Mouse (Mus musculus) adrenal gland, postnatal 25 days (tissue): ENCODE data around the gene S100a16. TPM values are rescaled to one million over a fixed set of nuclear protein-coding genes. Genes with fewer than 3 reads are reported as not detected.

ENCODE experiments used
- DNase-seq: peaks from one replicate; pipeline ENCODE4 v3.0.0; 2021; ENCODE audit warnings: mixed read lengths
- total RNA-seq: library from RNA; stranded (reverse); gene quantifications from 2 replicates; pipeline ENCODE4 v1.2.3, GENCODE M21; 2021

S100a16 gene
- total RNA-seq, 1 experiment from 2014 or later: 52.1 TPM

DNA sequence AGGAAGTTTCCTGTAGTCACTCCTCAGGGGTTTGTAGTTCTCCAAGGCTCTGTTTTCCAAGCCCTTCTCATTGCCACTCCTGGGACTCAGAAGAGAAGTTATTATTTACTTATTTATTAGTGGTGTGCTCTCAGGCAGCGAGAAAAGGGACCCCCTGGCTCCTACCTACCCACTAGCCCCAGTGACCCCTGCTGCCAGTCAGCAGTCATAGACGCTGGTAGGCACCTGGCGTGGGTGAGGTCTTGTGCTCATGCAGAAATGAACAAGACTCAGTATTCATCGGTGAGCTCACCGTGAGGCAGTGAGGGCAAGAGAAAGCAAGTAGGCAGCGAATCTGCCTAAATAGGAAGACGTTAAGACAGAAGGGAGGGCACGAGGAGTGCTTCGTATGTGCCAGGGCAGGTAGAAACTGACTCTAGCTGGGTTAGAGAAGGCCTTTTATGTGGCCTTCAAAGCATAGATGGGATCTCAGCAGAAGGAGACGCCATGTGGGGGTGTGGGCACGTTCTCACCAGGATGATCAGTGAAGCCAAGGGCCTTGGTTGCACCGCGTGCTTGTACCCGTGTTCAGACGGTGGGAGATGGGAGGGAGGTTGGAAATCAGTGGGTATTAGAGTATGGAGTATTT lies 49.1 kb downstream of the S100a16 start:
- no peak for DNase-seq

DNA sequence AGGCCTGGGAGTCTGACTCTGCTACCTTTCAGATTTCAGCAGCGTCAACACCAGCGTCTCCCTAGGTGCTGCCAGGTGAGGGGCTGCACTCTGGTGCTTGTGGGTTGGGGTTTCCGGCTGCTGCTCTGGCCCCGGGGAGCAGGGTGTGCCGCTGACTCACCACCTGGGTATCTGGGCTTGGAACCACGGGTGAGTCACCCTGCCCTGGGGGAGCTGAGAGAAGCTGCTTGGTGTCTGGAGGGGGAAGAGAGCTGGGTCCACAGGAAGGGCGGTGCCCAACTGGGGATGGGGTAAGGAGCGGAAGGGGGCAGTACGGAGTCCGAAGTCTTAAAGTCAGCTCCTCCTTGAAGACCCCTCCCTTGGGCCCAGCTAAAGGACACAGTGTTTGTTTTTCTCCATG lies 49.9 kb downstream of the S100a16 start:
- DNase-seq: peak; percentile 86

DNA sequence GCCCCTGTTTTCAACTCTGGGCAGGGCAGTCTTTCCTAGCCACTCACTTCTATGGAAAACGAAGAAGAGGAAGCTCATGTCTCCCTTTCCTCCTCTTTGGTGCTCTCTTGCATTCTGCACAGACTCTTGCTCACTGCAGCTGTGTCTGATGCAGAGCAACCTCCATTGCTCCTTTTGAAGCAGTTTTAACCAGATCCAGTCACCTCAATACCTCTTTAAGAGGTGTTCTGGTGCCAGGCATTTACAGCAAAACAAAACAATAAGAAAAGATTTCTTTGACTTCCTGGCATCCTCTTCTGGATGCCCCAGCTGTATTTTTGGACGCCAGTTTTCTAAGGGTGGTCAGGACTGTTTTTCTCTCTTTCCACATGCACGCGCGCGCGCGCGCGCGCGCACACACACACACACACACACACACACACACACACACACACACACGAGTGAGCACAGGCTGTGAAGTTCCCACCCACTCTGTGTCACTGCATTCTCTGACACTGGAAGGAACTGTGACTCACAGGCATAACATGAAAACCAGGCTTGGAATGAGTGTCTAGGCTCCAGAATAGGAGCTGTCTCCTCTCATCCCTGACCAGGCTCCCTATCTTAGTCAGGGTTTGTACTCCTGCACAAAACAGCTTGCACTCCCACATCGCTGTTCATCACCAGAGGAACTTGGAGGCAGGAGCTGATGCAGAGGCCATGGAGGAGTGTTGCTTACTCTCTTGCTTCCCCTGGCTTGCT lies 50.5 kb downstream of the S100a16 start:
- DNase-seq: no peak

DNA sequence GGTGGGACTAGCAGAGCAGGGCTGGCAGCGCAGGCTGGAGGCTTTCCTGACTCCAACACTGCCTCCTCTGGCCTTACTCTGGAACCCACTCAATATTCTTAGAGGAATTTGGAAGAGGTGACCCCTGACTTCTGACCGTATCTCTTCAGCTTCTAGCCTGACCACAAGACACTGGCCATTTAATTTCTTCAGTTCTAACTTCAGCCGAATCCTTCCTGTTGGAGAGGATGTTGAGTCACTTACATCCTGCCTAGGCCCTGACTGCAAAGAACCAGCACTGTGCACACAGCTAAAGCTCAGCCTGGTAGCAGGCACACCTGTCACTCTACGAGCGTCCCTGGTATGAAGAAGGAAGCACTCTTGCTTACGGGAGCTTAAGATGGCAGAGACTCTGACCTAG lies 52.3 kb downstream of the S100a16 start:
- no peak for DNase-seq

DNA sequence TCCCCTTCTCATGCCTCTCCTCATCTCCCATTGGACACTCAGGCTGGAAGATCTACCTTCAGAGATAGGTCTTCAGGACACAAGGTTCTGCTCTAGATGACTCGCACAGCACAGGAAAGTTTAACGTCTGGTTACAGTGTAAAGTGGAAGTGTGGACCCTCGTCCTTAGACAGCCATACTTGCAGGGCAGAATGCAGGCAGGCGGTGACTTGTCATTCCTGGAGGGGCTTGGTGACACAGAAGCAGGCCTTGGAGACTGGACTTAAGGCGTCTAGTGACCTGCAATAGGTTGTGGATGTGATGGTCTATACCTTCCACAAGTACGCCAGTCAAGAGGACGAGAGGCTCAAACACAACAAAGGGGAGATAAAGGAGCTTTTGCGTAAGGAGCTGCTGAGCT lies 52.9 kb downstream of the S100a16 start, which contains the start of gene S100a2:
Gene S100a2 (plus strand): TSS at position 301 of the 400 bp plus-strand sequence.
- no peak for DNase-seq

Other genes with a start within 250 kb of the S100a16 start
- 76.8 and 78.1 TPM in 2 replicates for gene Gatad2b, start 244.1 kb upstream of the S100a16 start, total RNA-seq
- 130 and 146 TPM in 2 replicates for gene Slc27a3, start 147.3 kb upstream of the S100a16 start, total RNA-seq
- gene Ints3, start 103.6 kb upstream of the S100a16 start, total RNA-seq: 91.2 and 92.3 TPM in 2 replicates
- 224 and 269 TPM in 2 replicates for gene Npr1, start 71.4 kb upstream of the S100a16 start, total RNA-seq
- 65.6 and 65.7 TPM in 2 replicates for gene Ilf2, start 61.1 kb upstream of the S100a16 start, total RNA-seq
- 67.2 and 74.0 TPM in 2 replicates for gene Snapin, start 46.2 kb upstream of the S100a16 start, total RNA-seq
- 115 and 124 TPM in 2 replicates for gene Chtop, start 27.8 kb upstream of the S100a16 start, total RNA-seq
- gene S100a1, start 22.9 kb upstream of the S100a16 start, total RNA-seq: 108 and 131 TPM in 2 replicates
- 28.8 and 41.1 TPM in 2 replicates for gene S100a13, start 22.8 kb upstream of the S100a16 start, total RNA-seq
- 0.52 and 0.95 TPM in 2 replicates for gene S100a14, start 10.4 kb upstream of the S100a16 start, total RNA-seq
- not detected in 2 replicates for gene S100a3, start 23.3 kb downstream of the S100a16 start, total RNA-seq
- gene S100a2, start 53.0 kb downstream of the S100a16 start, total RNA-seq: not detected in 2 replicates
- not detected in 2 replicates for gene Gm42674, start 64.7 kb downstream of the S100a16 start, total RNA-seq
- gene S100a4, start 66.5 kb downstream of the S100a16 start, total RNA-seq: 7.3 and 11.2 TPM in 2 replicates
- gene S100a5, start 71.3 kb downstream of the S100a16 start, total RNA-seq: not detected in 2 replicates
- gene S100a6, start 75.6 kb downstream of the S100a16 start, total RNA-seq: 14.2 and 31.3 TPM in 2 replicates
- 0.33 TPM in 1 of 2 replicates, not detected in the other for gene S100a7a, start 116.8 kb downstream of the S100a16 start, total RNA-seq
- gene S100a8, start 131.7 kb downstream of the S100a16 start, total RNA-seq: 0.76 TPM in 1 of 2 replicates, not detected in the other
- 0.91 TPM in 1 of 2 replicates, not detected in the other for gene S100a9, start 158.5 kb downstream of the S100a16 start, total RNA-seq
- not detected in 2 replicates for gene Pglyrp4, start 189.7 kb downstream of the S100a16 start, total RNA-seq
- not detected in 2 replicates for gene Gm5849, start 240.6 kb downstream of the S100a16 start, total RNA-seq